26 mouse cellular contexts compared by ENCODE assay signal in the genomic region with DNA sequence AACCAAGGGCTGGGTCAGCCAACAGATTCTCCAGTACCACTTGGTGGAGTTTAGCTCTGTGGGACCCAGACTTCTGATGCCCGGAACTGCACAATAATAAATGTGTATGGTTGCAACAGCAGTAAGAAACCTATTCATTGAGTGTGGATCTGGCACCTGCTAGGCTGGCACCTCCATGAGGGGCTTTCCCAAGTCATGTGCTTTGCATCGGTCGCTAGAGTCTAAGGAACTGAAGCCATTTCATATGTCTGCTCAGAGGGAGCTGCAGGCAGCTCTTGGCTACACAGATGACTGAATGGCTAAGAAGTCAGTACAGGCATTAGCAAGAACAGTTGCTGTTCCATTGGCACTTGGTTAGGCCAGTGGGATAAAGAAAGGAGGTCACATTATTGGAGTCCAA.
"Had no signal": no experiment of that assay in that cellular context is flagged by ENCODE, and none has a peak within 500 bp of the region (broad histone marks: within the 10 kb centered on the region; RNA-seq: fewer than 3 reads in every experiment).

No protein-coding gene starts in this region.

- H3K9me3 ChIP-seq: embryonic facial prominence, embryonic 10.5 days; embryonic facial prominence, embryonic 12.5 days; embryonic facial prominence, embryonic 13.5 days; embryonic facial prominence, embryonic 15.5 days; forebrain, embryonic 10.5 days; forebrain, embryonic 12.5 days; forebrain, embryonic 13.5 days; forebrain, embryonic 15.5 days had no signal

- H3K27me3 ChIP-seq: embryonic facial prominence, embryonic 12.5 days; embryonic facial prominence, embryonic 13.5 days; embryonic facial prominence, embryonic 15.5 days; forebrain, embryonic 12.5 days; forebrain, embryonic 13.5 days; forebrain, embryonic 15.5 days had no signal

- H3K9ac ChIP-seq: embryonic facial prominence, embryonic 12.5 days; embryonic facial prominence, embryonic 13.5 days; embryonic facial prominence, embryonic 15.5 days; forebrain, embryonic 12.5 days; forebrain, embryonic 13.5 days; forebrain, embryonic 15.5 days; forebrain, postnatal 0 days had no signal

- H3K4me3 ChIP-seq: embryonic facial prominence, embryonic 10.5 days; embryonic facial prominence, embryonic 12.5 days; embryonic facial prominence, embryonic 13.5 days; embryonic facial prominence, embryonic 15.5 days; erythroblast, embryonic 14.5 days; forebrain, embryonic 10.5 days; forebrain, embryonic 12.5 days; forebrain, embryonic 13.5 days; forebrain, embryonic 15.5 days; gastrocnemius, adult 2 months; heart, adult 2 months had no signal

- ATAC-seq: forebrain, embryonic 13.5 days; forebrain, embryonic 14.5 days; forebrain, embryonic 15.5 days had no signal

- H3K4me1 ChIP-seq: forebrain, embryonic 13.5 days; forebrain, embryonic 15.5 days had no signal

- H3K4me2 ChIP-seq: embryonic facial prominence, embryonic 12.5 days; embryonic facial prominence, embryonic 13.5 days; embryonic facial prominence, embryonic 15.5 days; forebrain, embryonic 12.5 days; forebrain, embryonic 13.5 days; forebrain, embryonic 15.5 days had no signal

- H3K27ac ChIP-seq: embryonic facial prominence, embryonic 10.5 days; embryonic facial prominence, embryonic 12.5 days; embryonic facial prominence, embryonic 13.5 days; embryonic facial prominence, embryonic 15.5 days; forebrain, embryonic 10.5 days; forebrain, embryonic 12.5 days; forebrain, embryonic 13.5 days; forebrain, embryonic 15.5 days; gastrocnemius, adult 2 months; heart, adult 2 months had no signal

- DNase-seq: cerebellum, adult 9-10 months; cerebellum, adult 9-11 months; cerebellum, postnatal 10 days; cerebellum, postnatal 14 days; cerebellum, postnatal 25 days; cerebellum, postnatal 36 days; embryo, embryonic 11 days; forebrain, postnatal 0 days; gastrocnemius, adult 2 months; gastrocnemius, postnatal 10 days; gastrocnemius, postnatal 14 days; gastrocnemius, postnatal 25 days; gastrocnemius, postnatal 36 days; heart, adult 11 months; heart, adult 18-20 months; heart, adult 2 months had no signal

- H3K36me3 ChIP-seq: embryonic facial prominence, embryonic 10.5 days; embryonic facial prominence, embryonic 12.5 days; embryonic facial prominence, embryonic 13.5 days; embryonic facial prominence, embryonic 15.5 days; forebrain, embryonic 10.5 days; forebrain, embryonic 12.5 days; forebrain, embryonic 15.5 days had no signal
